Mouse (Mus musculus): ENCODE measurements around the gene Pik3cg. TPM values are rescaled to one million over a fixed set of nuclear protein-coding genes. Genes with fewer than 3 reads are reported as not detected.
A peak's percentile ranks its signal among the peaks of the same experiment; 100 is the strongest.
"Not testable (repeated sequence)": the region's sequence is repeated elsewhere in the genome, so short reads cannot be mapped to it uniquely, and the experiment has no call there.

Gene Pik3cg
- 84.9 and 91.5 TPM in 2 replicates for total RNA-seq (2015)
- total RNA-seq (2017): 32.5 and 36.9 TPM in 2 replicates

- ATAC-seq (replicated peaks; ENCODE audit: poor library complexity): peak; percentile 69
These were observed at the start of gene Pik3cg for GRCm38 (mm10) chr12:32207948-32208891. Gene Pik3cg, minus strand, starts transcription at chr12:32208659.

- ATAC-seq (replicated peaks; ENCODE audit: poor library complexity): no peak
These were observed 40.0 kb upstream of the Pik3cg start for GRCm38 (mm10) chr12:32248483-32248882.

DNA sequence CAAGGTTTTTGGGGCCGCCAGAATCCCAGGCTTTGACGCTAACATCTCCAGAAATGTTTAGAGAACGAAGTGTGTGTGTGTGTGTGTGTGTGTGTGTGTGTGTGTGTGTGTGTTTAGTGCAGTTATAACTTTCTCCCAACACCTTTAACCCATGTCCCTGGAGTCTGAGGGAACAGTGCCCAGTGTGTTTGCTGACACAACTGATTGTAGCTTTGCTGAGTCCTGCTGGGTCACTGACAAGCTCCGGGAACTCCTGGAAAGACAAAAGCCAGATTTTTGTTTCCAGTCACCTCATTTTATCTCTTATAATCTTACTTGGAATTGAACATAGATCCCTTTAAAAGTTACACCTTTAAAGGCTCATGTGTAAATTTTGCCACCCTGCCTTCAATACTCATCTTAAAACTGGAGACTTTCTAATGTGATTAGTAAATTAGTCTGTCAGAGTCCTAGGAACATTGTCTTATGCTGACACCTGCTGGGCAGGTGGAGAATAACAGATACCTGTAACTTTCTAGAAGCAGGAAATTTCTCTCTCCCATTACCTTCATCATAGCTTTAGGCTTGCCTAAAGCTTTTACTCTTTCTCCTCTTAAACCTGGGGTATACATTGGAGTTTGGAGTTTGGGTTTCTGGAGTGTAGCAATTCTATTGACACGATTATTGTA is 37.2 kb upstream of the Pik3cg start:
- ATAC-seq (replicated peaks; ENCODE audit: poor library complexity): peak; percentile 51

GRCm38 (mm10) chr12:32243586-32243985 is 35.1 kb upstream of the Pik3cg start:
- ATAC-seq (replicated peaks; ENCODE audit: poor library complexity): peak; percentile 13

DNA sequence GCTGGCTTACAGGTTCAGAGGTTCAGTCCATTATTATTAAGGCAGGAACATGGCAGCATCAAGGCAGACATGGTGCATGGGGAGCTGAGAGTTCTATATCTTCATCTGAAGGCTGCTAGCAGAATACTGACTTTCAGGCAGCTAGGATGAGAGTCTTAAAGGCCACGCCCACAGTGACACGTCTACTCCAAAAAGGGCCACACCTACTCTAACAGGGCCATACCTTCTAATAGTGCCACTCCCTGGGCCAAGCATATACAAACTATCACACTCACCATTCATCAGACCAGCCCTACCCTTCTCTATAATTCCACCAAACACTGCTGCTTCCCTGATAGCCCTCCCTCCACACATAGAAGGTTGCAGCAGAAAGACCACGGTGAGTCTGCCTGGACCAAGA is 30.7 kb upstream of the Pik3cg start:
- not testable (repeated sequence) for ATAC-seq (replicated peaks; ENCODE audit: poor library complexity)

- no peak for ATAC-seq (replicated peaks; ENCODE audit: poor library complexity)
These were observed 30.0 kb upstream of the Pik3cg start for GRCm38 (mm10) chr12:32238433-32238832.

GRCm38 (mm10) chr12:32237839-32238238 is 29.4 kb upstream of the Pik3cg start:
- no peak for ATAC-seq (replicated peaks; ENCODE audit: poor library complexity)

GRCm38 (mm10) chr12:32237139-32237538 is 28.7 kb upstream of the Pik3cg start:
- ATAC-seq (replicated peaks; ENCODE audit: poor library complexity): no peak

- ATAC-seq (replicated peaks; ENCODE audit: poor library complexity): no peak
These were observed 28.0 kb upstream of the Pik3cg start for GRCm38 (mm10) chr12:32236450-32236849.

- no peak for ATAC-seq (replicated peaks; ENCODE audit: poor library complexity)
These were observed 25.4 kb upstream of the Pik3cg start for GRCm38 (mm10) chr12:32233871-32234270.

DNA sequence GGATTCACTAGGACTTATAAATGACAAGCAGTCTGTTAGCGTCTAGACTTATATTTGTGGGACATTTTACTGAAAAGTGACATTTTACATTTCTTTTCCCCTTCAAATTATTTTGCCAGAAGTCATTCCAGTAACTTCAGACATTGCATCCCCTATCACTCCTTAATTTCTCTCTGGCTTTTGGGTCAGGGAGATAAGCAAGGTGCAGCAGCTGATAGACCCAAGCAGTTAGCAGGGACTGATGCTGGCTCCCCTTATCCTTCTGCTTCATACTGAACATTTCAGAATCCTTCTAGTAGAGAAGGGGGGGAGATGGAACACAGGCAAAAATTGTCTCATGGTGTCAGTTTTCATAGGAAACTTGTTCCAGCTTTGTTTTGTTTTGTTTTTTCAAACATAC is 22.9 kb upstream of the Pik3cg start:
- ATAC-seq (replicated peaks; ENCODE audit: poor library complexity): peak; percentile 67

DNA sequence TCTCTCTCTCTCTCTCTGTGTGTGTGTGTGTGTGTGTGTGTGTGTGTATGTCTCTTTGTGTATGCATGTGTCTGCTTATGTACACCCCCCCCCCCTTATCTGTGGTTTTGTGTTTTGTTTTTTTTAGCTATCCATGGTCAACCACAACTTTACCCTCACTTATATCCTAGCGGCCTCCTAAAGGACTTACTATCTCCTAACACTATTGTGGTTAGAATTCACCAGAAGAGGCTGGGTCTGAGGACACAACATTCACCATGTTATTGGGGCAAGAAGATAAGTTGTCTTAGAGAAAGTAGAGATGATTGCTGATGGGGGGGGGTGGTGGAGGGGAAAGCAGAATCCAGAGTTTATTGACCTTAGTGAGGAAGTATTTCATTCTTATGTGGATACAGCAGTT is 15.2 kb upstream of the Pik3cg start:
- peak; percentile 68; the same call in 1 of the 2 replicates for ATAC-seq (replicated peaks; ENCODE audit: poor library complexity)

- peak; percentile 45 for ATAC-seq (replicated peaks; ENCODE audit: poor library complexity)
These were observed 14.4 kb upstream of the Pik3cg start for GRCm38 (mm10) chr12:32222758-32223385.

DNA sequence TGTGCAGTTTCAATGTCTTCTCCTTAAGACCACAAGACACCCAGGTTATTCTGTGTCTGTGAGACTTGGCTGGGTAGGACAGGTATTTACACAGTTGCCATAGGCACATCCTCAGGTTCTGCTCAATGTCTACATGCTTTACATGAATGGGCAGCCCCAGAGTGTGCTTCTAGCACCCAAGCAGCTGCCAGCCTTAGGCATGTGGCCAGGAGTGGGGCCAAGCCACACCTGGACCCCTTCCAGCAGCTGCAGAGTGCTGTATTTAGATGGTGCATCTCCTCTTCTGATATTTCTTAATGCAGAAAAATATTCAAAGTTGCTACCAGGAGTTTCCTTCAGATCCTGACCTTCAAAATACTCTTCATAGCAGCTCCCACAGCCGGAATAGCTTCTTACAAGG is 11.9 kb upstream of the Pik3cg start:
- peak; percentile 57 for ATAC-seq (replicated peaks; ENCODE audit: poor library complexity)

GRCm38 (mm10) chr12:32215143-32215542 is 6.7 kb upstream of the Pik3cg start:
- peak; percentile 86 for ATAC-seq (replicated peaks; ENCODE audit: poor library complexity)

- ATAC-seq (replicated peaks; ENCODE audit: poor library complexity): no peak
These were observed 4.2 kb upstream of the Pik3cg start for GRCm38 (mm10) chr12:32212702-32213101.

DNA sequence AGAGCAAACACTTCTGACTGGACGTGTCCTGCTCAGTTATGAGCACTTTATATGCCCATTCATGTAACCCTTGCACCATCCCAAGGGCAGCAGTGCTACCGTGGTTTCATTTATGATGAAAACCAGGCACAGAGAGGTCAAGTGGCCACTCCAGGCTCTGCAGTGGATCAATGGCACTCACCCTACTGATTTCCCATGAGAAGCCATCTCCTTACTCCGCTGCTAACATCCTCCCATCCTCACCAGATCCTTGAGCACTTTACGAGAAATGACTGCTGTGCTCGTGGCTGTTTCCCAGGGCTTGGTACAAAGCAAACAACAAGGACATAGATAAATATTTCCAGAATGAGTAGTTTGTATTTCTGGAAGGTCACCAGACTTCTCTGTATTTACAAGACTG is 3.7 kb upstream of the Pik3cg start:
- no peak for ATAC-seq (replicated peaks; ENCODE audit: poor library complexity)

- no peak for ATAC-seq (replicated peaks; ENCODE audit: poor library complexity)
These were observed 2.8 kb upstream of the Pik3cg start for GRCm38 (mm10) chr12:32211257-32211656.

DNA sequence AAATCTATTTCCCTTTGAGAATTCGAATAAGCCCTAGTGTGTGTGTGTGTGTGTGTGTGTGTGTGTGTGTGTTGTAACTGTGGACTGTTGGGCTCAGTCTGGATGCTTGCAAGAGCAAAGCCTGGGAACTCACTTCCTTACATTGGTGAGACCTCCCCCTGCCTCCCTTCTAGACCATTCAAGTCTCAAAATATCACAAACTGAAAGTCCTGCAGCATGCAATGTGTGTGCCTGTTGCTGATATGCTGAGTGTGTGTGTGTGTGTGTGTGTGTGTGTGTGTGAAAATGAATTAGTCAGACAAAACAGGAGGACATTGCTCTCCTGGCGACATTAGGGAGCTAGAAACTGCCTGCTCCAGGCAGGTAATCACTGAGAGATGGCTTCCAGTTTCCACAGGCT is 492 bp upstream of the Pik3cg start:
- ATAC-seq (replicated peaks; ENCODE audit: poor library complexity): peak; percentile 58

DNA sequence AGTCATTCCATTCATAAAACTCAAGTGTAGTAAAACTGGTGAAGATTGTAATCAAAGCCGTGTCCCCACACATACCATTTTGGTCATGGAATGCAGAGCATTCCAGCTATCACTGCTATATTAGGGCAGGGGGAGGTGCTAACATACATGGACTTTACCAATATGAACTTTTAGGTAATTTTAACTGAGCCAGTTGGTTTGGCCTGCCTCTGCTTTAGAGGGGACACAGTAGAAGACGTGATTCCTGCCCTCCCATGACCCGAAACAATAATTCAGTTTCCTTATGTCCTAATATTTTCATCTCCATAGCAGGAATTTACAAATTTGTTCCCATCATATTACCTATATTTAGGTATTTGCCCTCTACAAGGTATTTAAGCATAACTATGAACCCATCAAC is 1.3 kb downstream of the Pik3cg start:
- ATAC-seq (replicated peaks; ENCODE audit: poor library complexity): 0 out of 2 replicates have a peak, but pooled peaks have one; percentile 17

GRCm38 (mm10) chr12:32203695-32204094 is 4.8 kb downstream of the Pik3cg start:
- ATAC-seq (replicated peaks; ENCODE audit: poor library complexity): no peak
